Mouse (Mus musculus) forebrain, embryonic 11.5 days (tissue): ENCODE results near the gene Fgd6. TPM values are rescaled to one million over a fixed set of nuclear protein-coding genes. Genes with fewer than 3 reads are reported as not detected.
A peak's percentile ranks its signal among the peaks of the same experiment; 100 is the strongest.

Source experiments
- ATAC-seq: fragments of 200-750 bp; cut with Nextera tagmentation; replicated peaks from 2 replicates; pipeline ENCODE4 v1.8.0; 2017; ENCODE audit warnings: moderate TSS enrichment; ENCODE audit not compliant: low FRiP score
- DNase-seq: peaks from one replicate; pipeline ENCODE4 v3.0.0-alpha.2; 2017; ENCODE audit warnings: low spot score
- H3K27ac ChIP-seq: fragments of 300-500 bp; sonication (generic); 2 replicates; pipeline ENCODE4 v1.5.1; 2014; ENCODE audit warnings: low read depth, low read length
- H3K27me3 ChIP-seq: fragments of 300-500 bp; sonication (generic); 2 replicates; pipeline ENCODE4 v1.6.1; 2014; ENCODE audit warnings: mild to moderate bottlenecking, low read length, mixed read lengths; ENCODE audit not compliant: control insufficient read depth, insufficient read depth
- H3K36me3 ChIP-seq: fragments of 300-500 bp; sonication (generic); 2 replicates; pipeline ENCODE4 v1.6.1; 2014; ENCODE audit warnings: mild to moderate bottlenecking, low read length, moderate library complexity, mixed read lengths; ENCODE audit not compliant: control insufficient read depth, insufficient read depth
- H3K4me1 ChIP-seq: fragments of 300-500 bp; sonication (generic); replicated peaks from 2 replicates; pipeline ENCODE4 v1.6.1; 2014; ENCODE audit warnings: low read length, mixed read lengths; ENCODE audit not compliant: control insufficient read depth, insufficient read depth
- H3K4me2 ChIP-seq: fragments of 300-500 bp; sonication (generic); 2 replicates; pipeline ENCODE4 v1.6.1; 2014; ENCODE audit warnings: low read depth, mild to moderate bottlenecking, low read length, moderate library complexity, mixed read lengths; ENCODE audit not compliant: severe bottlenecking
- H3K4me3 ChIP-seq: fragments of 300-500 bp; sonication (generic); 2 replicates; pipeline ENCODE4 v1.5.1; 2014; ENCODE audit warnings: low read depth, low read length
- H3K9ac ChIP-seq: fragments of 300-500 bp; sonication (generic); 2 replicates; pipeline ENCODE4 v1.6.1; 2014; ENCODE audit warnings: low read length
- H3K9me3 ChIP-seq: fragments of 300-500 bp; sonication (generic); 2 replicates; pipeline ENCODE4 v1.6.1; 2016; ENCODE audit warnings: low read length, mixed read lengths; ENCODE audit not compliant: control insufficient read depth
- WGBS: fragments of 180-500 bp; shearing (Covaris S2); extraction: QIAGEN DNeasy Blood & Tissue Kit; methylation state at CpG from one replicate; pipeline ENCODE4 v1.1.7; 2014; 5-methylcytosine and 5-hydroxymethylcytosine counted together
- polyA plus RNA-seq: library from polyadenylated mRNA; unstranded; fragments of >200 nt; fragmentation: Nextera tagmentation; extraction: Ambion mirVana; gene quantifications from 2 replicates; pipeline ENCODE4 v1.2.1, GENCODE M21; 2014

The Fgd6 gene
- polyA plus RNA-seq, 1 experiment from 2014 or later: 4.3 TPM

GRCm38 (mm10) chr10:94161051-94161765 is 125.4 kb downstream of the Fgd6 start:
- DNase-seq (no peak), ATAC-seq (no peak)
- Histone ChIP-seq H3K27ac (no peak overlapping the region), H3K4me1 (no peaks in the 10 kb centered on the region), H3K9me3 (no peaks in the 10 kb centered on the region), H3K27me3 (no peaks in the 10 kb centered on the region), H3K4me2 (no peak overlapping the region), H3K4me3 (no peak overlapping the region), H3K36me3 (peaks cover 8% of the 10 kb centered on the region), H3K9ac (no peak overlapping the region)
- WGBS: 88% methylated on average over 5 of the region's 5 CpGs

GRCm38 (mm10) chr10:94162031-94162430 is 126.2 kb downstream of the Fgd6 start:
- H3K27me3 ChIP-seq: no peaks in the 10 kb centered on the region
- no peak overlapping the region for H3K27ac ChIP-seq
- no peak overlapping the region for H3K9ac ChIP-seq
- peaks cover 8% of the 10 kb centered on the region for H3K36me3 ChIP-seq
- H3K4me3 ChIP-seq: no peak overlapping the region
- WGBS: 90% methylated on average over 7 of the region's 7 CpGs
- H3K9me3 ChIP-seq: no peaks in the 10 kb centered on the region
- ATAC-seq (no peak), DNase-seq (no peak)
- no peak overlapping the region for H3K4me2 ChIP-seq
- H3K4me1 ChIP-seq: no peaks in the 10 kb centered on the region

GRCm38 (mm10) chr10:94164104-94164845 is 128.5 kb downstream of the Fgd6 start:
- H3K4me2 ChIP-seq: no peak overlapping the region
- H3K9ac ChIP-seq: no peak overlapping the region
- DNase-seq (no peak), ATAC-seq (no peak)
- H3K9me3 ChIP-seq: no peaks in the 10 kb centered on the region
- WGBS: 88% methylated on average over 5 of the region's 5 CpGs
- H3K36me3 ChIP-seq: peaks cover 14% of the 10 kb centered on the region
- no peaks in the 10 kb centered on the region for H3K27me3 ChIP-seq
- H3K4me1 ChIP-seq: no peaks in the 10 kb centered on the region
- no peak overlapping the region for H3K4me3 ChIP-seq
- H3K27ac ChIP-seq: no peak overlapping the region

GRCm38 (mm10) chr10:94165426-94165825 is 129.6 kb downstream of the Fgd6 start:
- ATAC-seq (no peak), DNase-seq (no peak)
- no peak overlapping the region for H3K4me3 ChIP-seq
- no peak overlapping the region for H3K27ac ChIP-seq
- H3K9ac ChIP-seq: no peak overlapping the region
- no peaks in the 10 kb centered on the region for H3K4me1 ChIP-seq
- 90% methylated on average over 16 of the region's 16 CpGs for WGBS
- H3K9me3 ChIP-seq: no peaks in the 10 kb centered on the region
- H3K4me2 ChIP-seq: no peak overlapping the region
- peaks cover 21% of the 10 kb centered on the region for H3K36me3 ChIP-seq
- no peaks in the 10 kb centered on the region for H3K27me3 ChIP-seq

- no peak overlapping the region for H3K27ac ChIP-seq
- peaks cover 21% of the 10 kb centered on the region for H3K36me3 ChIP-seq
- DNase-seq: no peak
- no peak overlapping the region for H3K4me3 ChIP-seq
- H3K4me2 ChIP-seq: no peak overlapping the region
- no peaks in the 10 kb centered on the region for H3K27me3 ChIP-seq
- no peaks in the 10 kb centered on the region for H3K9me3 ChIP-seq
- no peak overlapping the region for H3K9ac ChIP-seq
- WGBS: 83% methylated on average over 11 of the region's 11 CpGs
- no peak for ATAC-seq
- H3K4me1 ChIP-seq: peaks cover 4% of the 10 kb centered on the region; the same call in 1 of the 2 replicates
Observed at GRCm38 (mm10) chr10:94167051-94167750, 131.4 kb downstream of the Fgd6 start.

GRCm38 (mm10) chr10:94171440-94172130 is 135.8 kb downstream of the Fgd6 start:
- Histone ChIP-seq H3K27me3 (no peaks in the 10 kb centered on the region), H3K4me3 (no peak overlapping the region), H3K9ac (no peak overlapping the region), H3K27ac (no peak overlapping the region), H3K4me1 (peaks cover 8% of the 10 kb centered on the region; the same call in 1 of the 2 replicates), H3K4me2 (0 out of 2 replicates have a peak overlapping the region, but pooled peaks have one; percentile 20), H3K9me3 (no peaks in the 10 kb centered on the region), H3K36me3 (peaks cover 18% of the 10 kb centered on the region)
- ATAC-seq: no peak
- 40% methylated on average over 12 of the region's 12 CpGs for WGBS
- no peak for DNase-seq

GRCm38 (mm10) chr10:94172137-94172536 is 136.3 kb downstream of the Fgd6 start:
- Histone ChIP-seq H3K36me3 (peaks cover 17% of the 10 kb centered on the region), H3K27me3 (no peaks in the 10 kb centered on the region), H3K9me3 (no peaks in the 10 kb centered on the region), H3K4me1 (peaks cover 8% of the 10 kb centered on the region; the same call in 1 of the 2 replicates), H3K9ac (no peak overlapping the region), H3K4me2 (0 out of 2 replicates have a peak overlapping the region, but pooled peaks have one; percentile 20), H3K27ac (no peak overlapping the region), H3K4me3 (no peak overlapping the region)
- DNase-seq (no peak), ATAC-seq (no peak)
- WGBS: 50% methylated on average over 11 of the region's 11 CpGs

- ATAC-seq: no peak; the same call in 1 of the 2 replicates
- Histone ChIP-seq H3K4me1 (peaks cover 8% of the 10 kb centered on the region; the same call in 1 of the 2 replicates), H3K36me3 (peaks cover 13% of the 10 kb centered on the region), H3K4me2 (no peak overlapping the region), H3K27me3 (no peaks in the 10 kb centered on the region), H3K9me3 (no peaks in the 10 kb centered on the region), H3K9ac (no peak overlapping the region), H3K27ac (no peak overlapping the region), H3K4me3 (no peak overlapping the region)
- WGBS: 30% methylated on average over 6 of the region's 6 CpGs
- DNase-seq: no peak
Observed at GRCm38 (mm10) chr10:94172706-94173105, 136.9 kb downstream of the Fgd6 start.
